Comparison of ENCODE assay signal across 8 mouse cellular contexts in the genomic region with DNA sequence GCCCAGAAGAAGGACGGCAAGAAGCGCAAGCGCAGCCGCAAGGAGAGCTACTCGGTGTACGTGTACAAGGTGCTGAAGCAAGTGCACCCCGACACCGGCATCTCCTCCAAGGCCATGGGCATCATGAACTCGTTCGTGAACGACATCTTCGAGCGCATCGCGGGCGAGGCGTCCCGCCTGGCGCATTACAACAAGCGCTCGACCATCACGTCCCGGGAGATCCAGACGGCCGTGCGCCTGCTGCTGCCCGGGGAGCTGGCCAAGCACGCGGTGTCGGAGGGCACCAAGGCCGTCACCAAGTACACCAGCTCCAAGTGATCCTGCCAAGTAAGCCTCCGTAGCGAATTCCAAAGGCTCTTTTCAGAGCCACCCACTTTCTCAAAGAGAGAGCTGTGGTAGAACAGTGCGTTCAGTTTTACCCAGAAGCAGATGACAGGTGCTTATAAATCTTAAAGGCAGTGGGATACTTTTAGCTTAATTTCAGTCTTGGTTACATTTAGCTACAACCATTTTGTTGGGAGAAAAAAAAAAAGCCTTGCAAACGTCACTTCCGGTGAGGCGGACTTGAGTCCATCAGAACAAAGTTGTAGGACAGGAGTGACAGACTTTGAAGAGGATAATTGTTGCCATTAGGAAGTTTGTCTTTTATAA. TPM values are rescaled to one million over a fixed set of nuclear protein-coding genes. Genes with fewer than 3 reads are reported as not detected.
A peak's percentile ranks its signal among the peaks of the same experiment; 100 is the strongest.
DNase-seq lines count a peak whose midpoint lies in the region; ATAC-seq lines count a peak whose summit lies in the region.
"Not testable (repeated sequence)": the region's sequence is repeated elsewhere in the genome, so short reads cannot be mapped to it uniquely, and the experiment has no call there.

No protein-coding gene starts in this region.

- peak overlapping the region; percentile 51 for H3K4me3 ChIP-seq in hindbrain, embryonic 16.5 days (ENCODE audit: low read length)

- H3K27ac ChIP-seq in hindbrain, embryonic 16.5 days (ENCODE audit: low read depth, low read length): peak overlapping the region; percentile 93

- H3K9ac ChIP-seq in hindbrain, embryonic 16.5 days (ENCODE audit: low read depth, low read length): peak overlapping the region; percentile 69

- peaks cover 12% of the 10 kb centered on the region for H3K4me1 ChIP-seq in hindbrain, embryonic 16.5 days (ENCODE audit: control insufficient read depth, insufficient read depth, low read depth, low read length)

- H3K4me2 ChIP-seq in hindbrain, embryonic 16.5 days (ENCODE audit: low read length): peak overlapping the region; percentile 88

- DNase-seq in T-cell, adult 2 months (ENCODE audit: low spot score): peak; percentile 69
- peak; percentile 58 for DNase-seq in gastrocnemius, adult 18-20 months (ENCODE audit: low spot score)
- peak; percentile 21 to 25 for DNase-seq in left cerebral cortex, adult 18-20 months (ENCODE audit: low spot score in 2 of 2)
- DNase-seq in lung, postnatal 36 days: peak; percentile 88
- peak; percentile 92 for DNase-seq in retina, postnatal 1 day
- DNase-seq in yolk sac, embryonic 10.5 days (ENCODE audit: low spot score): peak; percentile 79

- peak; percentile 37 for ATAC-seq in common myeloid progenitor, adult 5-6 weeks (replicated peaks; ENCODE audit: low read depth, poor library complexity, severe bottlenecking)
- peak; percentile 19 for ATAC-seq in hindbrain, embryonic 16.5 days

- WGBS in hindbrain, embryonic 16.5 days: 2% methylated on average over 9 of the region's 37 CpGs

- not testable (repeated sequence) for H3K9me3 ChIP-seq in hindbrain, embryonic 16.5 days (ENCODE audit: control insufficient read depth, low read length)

- H3K36me3 ChIP-seq in hindbrain, embryonic 16.5 days (ENCODE audit: control insufficient read depth, insufficient read depth, low read length): not testable (repeated sequence)

- not testable (repeated sequence) for H3K27me3 ChIP-seq in hindbrain, embryonic 16.5 days (replicated peaks; ENCODE audit: control insufficient read depth, insufficient read depth, low read length)

RNA-seq across cellular contexts. Expression of a gene that starts 0.4 kb away (rescaled TPM):
- total RNA-seq in common myeloid progenitor, adult 5-6 weeks (2017): 224 and 276 TPM in 2 replicates
- 10 to 100 TPM; 66.4 to 69.8 TPM for total RNA-seq in gastrocnemius, adult 18-20 months (2021)
- polyA plus RNA-seq in hindbrain, embryonic 16.5 days (2015; fragmentation: Nextera tagmentation; extraction: Ambion mirVana): 20.4 and 24.8 TPM in 2 replicates
- total RNA-seq in left cerebral cortex, adult 18-20 months (2021): 10 to 100 TPM; 29.7 to 32.4 TPM

RNA-seq across cellular contexts. Expression of a gene that starts 0.7 kb away (rescaled TPM):
- total RNA-seq in common myeloid progenitor, adult 5-6 weeks (2017): 114 and 119 TPM in 2 replicates
- total RNA-seq in gastrocnemius, adult 18-20 months (2021): 1 to 10 TPM in 1 of 2 experiments, under 1 TPM in 1; 0.68 to 1.3 TPM
- 0.26 and 0.30 TPM in 2 replicates for polyA plus RNA-seq in hindbrain, embryonic 16.5 days (2015; fragmentation: Nextera tagmentation; extraction: Ambion mirVana)
- 1 to 10 TPM; 2.4 to 2.5 TPM for total RNA-seq in left cerebral cortex, adult 18-20 months (2021)

RNA-seq across cellular contexts. Expression of a gene that starts 11.2 kb away (rescaled TPM):
- 0.55 and 3.1 TPM in 2 replicates for total RNA-seq in common myeloid progenitor, adult 5-6 weeks (2017)
- total RNA-seq in gastrocnemius, adult 18-20 months (2021): not detected
- not detected in 2 replicates for polyA plus RNA-seq in hindbrain, embryonic 16.5 days (2015; fragmentation: Nextera tagmentation; extraction: Ambion mirVana)
- not detected for total RNA-seq in left cerebral cortex, adult 18-20 months (2021)

RNA-seq across cellular contexts. Expression of a gene that starts 13.8 kb away (rescaled TPM):
- 434 and 555 TPM in 2 replicates for total RNA-seq in common myeloid progenitor, adult 5-6 weeks (2017)
- 10 to 100 TPM; 57.1 to 66.2 TPM for total RNA-seq in gastrocnemius, adult 18-20 months (2021)
- polyA plus RNA-seq in hindbrain, embryonic 16.5 days (2015; fragmentation: Nextera tagmentation; extraction: Ambion mirVana): 2.0 and 2.5 TPM in 2 replicates
- total RNA-seq in left cerebral cortex, adult 18-20 months (2021): 100 to 1,000 TPM; 114 to 117 TPM

RNA-seq across cellular contexts. Expression of a gene that starts 26.2 kb away (rescaled TPM):
- total RNA-seq in common myeloid progenitor, adult 5-6 weeks (2017): 3.6 and 4.3 TPM in 2 replicates
- total RNA-seq in gastrocnemius, adult 18-20 months (2021): 10 to 100 TPM; 25.6 to 25.7 TPM
- polyA plus RNA-seq in hindbrain, embryonic 16.5 days (2015; fragmentation: Nextera tagmentation; extraction: Ambion mirVana): 5.4 and 6.7 TPM in 2 replicates
- total RNA-seq in left cerebral cortex, adult 18-20 months (2021): 1 to 10 TPM; 3.4 to 3.9 TPM

Comparison
In these comparisons a context has a peak if more than half of its experiments do, and no peak if none do; other contexts are left out.
1. Peak in every context shown above with its lines: DNase-seq, ATAC-seq, H3K4me3 ChIP-seq and H3K27ac ChIP-seq.
2. DNase-seq: peak in every context shown above with its lines; median percentile 92 in retina, postnatal 1 day; 88 in lung, postnatal 36 days; 79 in yolk sac, embryonic 10.5 days; 69 in T-cell, adult 2 months; 58 in gastrocnemius, adult 18-20 months; 23 in left cerebral cortex, adult 18-20 months.
3. RNA of a gene that starts 0.7 kb away (total RNA-seq): 114 to 119 TPM in common myeloid progenitor, adult 5-6 weeks; 2.4 to 2.5 TPM in left cerebral cortex, adult 18-20 months and 0.68 to 1.3 TPM in gastrocnemius, adult 18-20 months; every median in the first group is over 10 times any median in the second.